Mouse (Mus musculus) layer of hippocampus, postnatal 10 days (tissue): ENCODE measurements around the gene Ndufs7. TPM values are rescaled to one million over a fixed set of nuclear protein-coding genes. Genes with fewer than 3 reads are reported as not detected.

Experiments used
- microRNA-seq, 2 experiments: library from miRNA; unstranded; fragments of <30 nt; microRNA quantifications; one replicate each; pipeline ENCODE4 v1.2.0; 2021
- total RNA-seq, 2 experiments: library from RNA; stranded (reverse); gene quantifications; 2 replicates each; pipeline ENCODE4 v1.2.3; 2021

Gene Ndufs7
- total RNA-seq, 2 experiments from 2014 or later: 143 to 152 TPM

Small RNAs within 50 kb of the gene (microRNA-seq; reads per million reads assigned to microRNA genes)
- 1.3 to 3.1 reads per million in 2 experiments for gene Mir6911

Other genes with a start within 250 kb of the Ndufs7 start
- 1 to 10 TPM; 3.3 to 3.8 TPM for gene Arhgap45, start 232.5 kb upstream of the Ndufs7 start, total RNA-seq
- gene Polr2e, start 209.3 kb upstream of the Ndufs7 start, total RNA-seq: 10 to 100 TPM; 66.9 to 76.7 TPM
- gene Gpx4, start 202.0 kb upstream of the Ndufs7 start, total RNA-seq: 100 to 1,000 TPM; 408 to 448 TPM
- 10 to 100 TPM; 19.7 to 23.9 TPM for gene Sbno2, start 143.6 kb upstream of the Ndufs7 start, total RNA-seq
- gene Stk11, start 133.3 kb upstream of the Ndufs7 start, total RNA-seq: 10 to 100 TPM; 77.1 to 88.3 TPM
- 100 to 1,000 TPM; 385 to 392 TPM for gene Atp5d, start 110.5 kb upstream of the Ndufs7 start, total RNA-seq
- 100 to 1,000 TPM; 360 to 374 TPM for gene Cbarp, start 108.3 kb upstream of the Ndufs7 start, total RNA-seq
- 100 to 1,000 TPM; 112 to 128 TPM for gene Midn, start 100.8 kb upstream of the Ndufs7 start, total RNA-seq
- 100 to 1,000 TPM; 154 to 175 TPM for gene Cirbp, start 83.1 kb upstream of the Ndufs7 start, total RNA-seq
- gene 1600002K03Rik, start 76.2 kb upstream of the Ndufs7 start, total RNA-seq: 1 to 10 TPM; 4.3 to 6.7 TPM
- gene Efna2, start 69.6 kb upstream of the Ndufs7 start, total RNA-seq: 10 to 100 TPM; 16.8 to 19.8 TPM
- gene Mum1, start 22.7 kb upstream of the Ndufs7 start, total RNA-seq: 10 to 100 TPM; 40.3 to 46.6 TPM
- 10 to 100 TPM; 27.8 to 31.5 TPM for gene Gamt, start 11.9 kb downstream of the Ndufs7 start, total RNA-seq
- gene Dazap1, start 12.4 kb downstream of the Ndufs7 start, total RNA-seq: 10 to 100 TPM; 94.6 to 96.3 TPM
- 100 to 1,000 TPM; 733 to 857 TPM for gene Rps15, start 43.3 kb downstream of the Ndufs7 start, total RNA-seq
- gene Apc2, start 46.9 kb downstream of the Ndufs7 start, total RNA-seq: 100 to 1,000 TPM; 179 to 181 TPM
- gene 2310011J03Rik, start 71.4 kb downstream of the Ndufs7 start, total RNA-seq: 10 to 100 TPM; 19.7 to 22.2 TPM
- gene Pcsk4, start 80.4 kb downstream of the Ndufs7 start, total RNA-seq: 1 to 10 TPM; 7.1 to 8.0 TPM
- 10 to 100 TPM; 10.3 to 11.6 TPM for gene Reep6, start 80.8 kb downstream of the Ndufs7 start, total RNA-seq
- 1 to 10 TPM in 1 of 2 experiments, under 1 TPM in 1; 0.75 to 1.2 TPM for gene Adamtsl5, start 99.3 kb downstream of the Ndufs7 start, total RNA-seq
- gene Plk5, start 107.3 kb downstream of the Ndufs7 start, total RNA-seq: 1 to 10 TPM; 1.7 to 3.8 TPM
- 10 to 100 TPM; 33.6 to 36.6 TPM for gene Mex3d, start 138.5 kb downstream of the Ndufs7 start, total RNA-seq
- 100 to 1,000 TPM; 119 to 129 TPM for gene Mbd3, start 150.4 kb downstream of the Ndufs7 start, total RNA-seq
- 100 to 1,000 TPM; 503 to 527 TPM for gene Uqcr11, start 157.7 kb downstream of the Ndufs7 start, total RNA-seq
- gene Tcf3, start 184.5 kb downstream of the Ndufs7 start, total RNA-seq: 10 to 100 TPM; 36.1 to 42.9 TPM
- gene Onecut3, start 245.7 kb downstream of the Ndufs7 start, total RNA-seq: under 1 TPM; 0.07 TPM